Mouse (Mus musculus): Measurements from ENCODE around the gene Kcne2. TPM values are rescaled to one million over a fixed set of nuclear protein-coding genes. Genes with fewer than 3 reads are reported as not detected.

The Kcne2 gene
- total and polyA plus RNA-seq, 2 experiments from 2014 or later: 1.5 to 10.2 TPM

DNA sequence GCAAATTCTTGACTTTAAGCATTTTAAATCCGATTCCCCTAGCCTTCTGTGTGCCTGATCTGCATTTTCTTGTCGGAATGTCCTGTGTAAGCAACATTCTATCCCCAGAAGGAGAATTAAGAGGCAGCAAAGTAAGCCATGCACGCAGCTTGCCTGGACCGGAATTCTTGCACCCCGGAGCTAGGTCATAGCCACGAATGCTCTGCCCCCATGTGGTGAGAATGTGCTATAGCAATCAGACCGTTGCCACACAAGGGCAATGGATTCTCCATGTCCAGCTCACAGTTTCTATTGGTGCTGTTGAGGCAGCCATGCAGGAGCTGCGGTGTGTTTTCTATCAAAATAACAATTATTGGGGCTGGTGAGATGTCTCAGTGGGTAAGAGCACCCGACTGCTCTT is 44.1 kb downstream of the Kcne2 start:
- no peaks in the 10 kb centered on the region for H3K27me3 ChIP-seq (ENCODE audit: insufficient read depth, low read length)
- TF ChIP-seq CTCF (IDR thresholded peaks at IDR 0.05; ENCODE audit: low read depth): peak; percentile 95
- H3K4me3 ChIP-seq (ENCODE audit: low read depth, low read length): no peak overlapping the region
- peak; percentile 85 for DNase-seq
- no peaks in the 10 kb centered on the region for H3K36me3 ChIP-seq (ENCODE audit: insufficient read depth)
- H3K27ac ChIP-seq (ENCODE audit: low read depth, low read length): no peak overlapping the region
- no peak overlapping the region for H3K9ac ChIP-seq
- no peaks in the 10 kb centered on the region for H3K9me3 ChIP-seq (ENCODE audit: low read length)
- no peaks in the 10 kb centered on the region for H3K4me1 ChIP-seq (ENCODE audit: insufficient read depth)
- no peak overlapping the region for H3K4me2 ChIP-seq (ENCODE audit: low read depth)
- ATAC-seq: peak; percentile 65; the same call in 1 of the 2 replicates
- WGBS: 7% methylated on average over 9 of the region's 9 CpGs

DNA sequence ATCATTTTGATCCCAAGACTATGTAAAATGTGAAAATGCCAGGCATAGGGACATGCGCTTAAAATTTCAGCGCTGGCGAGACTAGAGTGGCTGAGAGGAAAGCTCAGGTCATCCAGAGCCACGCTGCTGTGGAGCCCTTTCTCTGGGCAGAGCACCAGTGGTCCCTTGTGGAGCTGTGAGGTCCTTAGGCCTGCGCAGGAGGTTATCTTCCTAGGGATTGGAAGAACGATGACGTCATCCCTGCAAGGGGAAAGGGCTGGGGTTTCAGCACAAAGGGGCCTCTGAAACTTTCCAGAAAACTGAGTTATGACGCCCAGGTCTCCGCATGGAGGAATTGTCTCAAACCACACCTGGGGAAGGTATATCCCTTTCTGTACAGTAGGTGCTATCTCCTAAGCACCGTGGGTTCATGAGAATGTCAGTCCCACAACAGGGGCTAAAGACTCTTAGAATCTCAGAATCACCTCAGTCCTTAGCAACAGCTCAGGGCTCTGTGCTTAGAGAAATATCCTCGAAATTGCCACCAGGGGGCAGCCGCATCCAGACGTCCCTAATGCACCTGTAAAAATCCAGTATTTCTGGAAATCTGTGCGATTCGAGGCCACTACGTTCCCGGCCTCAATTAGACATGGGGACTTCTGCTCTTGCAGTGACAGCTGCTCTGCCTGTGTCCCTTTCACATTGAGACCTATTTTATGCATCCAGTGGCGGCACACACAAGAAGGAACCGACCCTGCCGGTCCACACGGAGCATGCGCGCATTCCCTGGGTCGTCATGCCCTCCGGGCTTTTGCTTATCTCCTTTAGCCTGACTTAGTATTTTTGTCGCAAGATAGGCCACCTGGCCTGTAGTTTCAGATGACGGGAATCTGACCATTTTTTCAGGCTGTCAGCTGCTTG is 48.7 kb downstream of the Kcne2 start:
- WGBS: 26% methylated on average over 27 of the region's 27 CpGs
- peak overlapping the region; percentile 38 for H3K4me2 ChIP-seq (ENCODE audit: low read depth)
- no peaks in the 10 kb centered on the region for H3K4me1 ChIP-seq (ENCODE audit: insufficient read depth)
- no peaks in the 10 kb centered on the region for H3K9me3 ChIP-seq (ENCODE audit: low read length)
- DNase-seq (peak; percentile 90), ATAC-seq (peak; percentile 78)
- H3K4me3 ChIP-seq (ENCODE audit: low read depth, low read length): peak overlapping the region; percentile 11; the same call in 1 of the 2 replicates
- no peaks in the 10 kb centered on the region for H3K36me3 ChIP-seq (ENCODE audit: insufficient read depth)
- no peak overlapping the region for H3K27ac ChIP-seq (ENCODE audit: low read depth, low read length)
- peak; percentile 87 for TF ChIP-seq CTCF (IDR thresholded peaks at IDR 0.05; ENCODE audit: low read depth)
- H3K27me3 ChIP-seq (ENCODE audit: insufficient read depth, low read length): no peaks in the 10 kb centered on the region
- H3K9ac ChIP-seq: no peak overlapping the region

DNA sequence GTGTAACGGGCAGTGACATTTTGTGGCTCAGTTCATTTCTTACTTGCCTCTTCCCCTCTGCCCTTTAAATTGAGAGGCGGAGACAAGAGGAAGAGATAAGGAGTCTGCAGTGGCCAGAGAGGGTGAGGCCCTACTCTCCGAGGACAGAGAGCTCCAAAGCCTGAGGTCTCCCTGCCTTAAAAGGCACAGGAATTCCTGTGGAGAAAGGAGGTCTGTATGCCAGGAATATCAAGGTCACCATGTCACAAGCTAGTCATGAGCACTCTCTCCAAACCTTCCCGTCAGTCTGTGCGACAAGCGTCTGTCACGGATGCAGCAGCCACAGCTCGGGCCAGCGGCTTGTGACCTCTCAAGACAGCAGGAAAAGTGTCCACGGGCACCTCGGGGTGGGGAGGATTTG is 53.0 kb downstream of the Kcne2 start:
- no peaks in the 10 kb centered on the region for H3K36me3 ChIP-seq (ENCODE audit: insufficient read depth)
- H3K4me3 ChIP-seq (ENCODE audit: low read depth, low read length): no peak overlapping the region
- DNase-seq (no peak), ATAC-seq (no peak)
- no peaks in the 10 kb centered on the region for H3K9me3 ChIP-seq (ENCODE audit: low read length)
- no peaks in the 10 kb centered on the region for H3K27me3 ChIP-seq (ENCODE audit: insufficient read depth, low read length)
- TF ChIP-seq CTCF (IDR thresholded peaks at IDR 0.05; ENCODE audit: low read depth): no peak
- no peaks in the 10 kb centered on the region for H3K4me1 ChIP-seq (ENCODE audit: insufficient read depth)
- no peak overlapping the region for H3K9ac ChIP-seq
- no peak overlapping the region for H3K27ac ChIP-seq (ENCODE audit: low read depth, low read length)
- 79% methylated on average over 11 of the region's 11 CpGs for WGBS
- H3K4me2 ChIP-seq (ENCODE audit: low read depth): no peak overlapping the region

DNA sequence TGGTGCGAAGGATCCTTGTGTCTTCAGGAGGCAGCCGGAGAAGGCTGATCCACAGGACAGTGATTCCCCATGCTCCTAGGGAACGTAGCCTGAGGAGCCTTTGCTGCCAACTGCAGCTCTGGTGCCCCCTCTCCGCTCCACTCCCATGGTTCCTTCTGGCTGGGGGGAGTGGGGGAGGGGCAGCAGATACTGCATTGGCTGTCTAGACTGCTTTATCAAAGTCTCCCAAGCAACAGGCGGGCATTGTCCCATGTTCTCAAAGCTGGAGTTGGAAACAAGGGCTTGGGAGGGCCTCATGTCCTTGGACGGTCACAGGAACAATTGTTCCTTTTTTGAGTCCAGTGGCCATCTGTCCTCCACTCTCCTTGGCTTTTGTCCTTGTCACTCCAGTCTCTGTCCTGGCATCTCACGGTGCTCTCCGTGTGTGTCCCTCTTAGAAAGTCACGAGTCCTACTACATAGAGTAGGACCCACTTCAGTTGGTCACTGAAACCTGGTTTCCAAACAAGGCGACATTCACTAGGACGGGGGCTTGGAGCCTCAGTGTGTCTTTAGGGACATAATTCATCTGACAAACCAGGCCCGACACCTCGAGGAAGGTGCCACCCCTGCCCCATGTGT is 54.2 kb downstream of the Kcne2 start:
- ATAC-seq (peak; percentile 62), DNase-seq (no peak)
- no peaks in the 10 kb centered on the region for H3K27me3 ChIP-seq (ENCODE audit: insufficient read depth, low read length)
- no peaks in the 10 kb centered on the region for H3K4me1 ChIP-seq (ENCODE audit: insufficient read depth)
- no peak for TF ChIP-seq CTCF (IDR thresholded peaks at IDR 0.05; ENCODE audit: low read depth)
- no peak overlapping the region for H3K9ac ChIP-seq
- H3K9me3 ChIP-seq (ENCODE audit: low read length): no peaks in the 10 kb centered on the region
- no peaks in the 10 kb centered on the region for H3K36me3 ChIP-seq (ENCODE audit: insufficient read depth)
- 62% methylated on average over 13 of the region's 13 CpGs for WGBS
- no peak overlapping the region for H3K4me2 ChIP-seq (ENCODE audit: low read depth)
- no peak overlapping the region for H3K4me3 ChIP-seq (ENCODE audit: low read depth, low read length)
- H3K27ac ChIP-seq (ENCODE audit: low read depth, low read length): no peak overlapping the region

Other genes with a start within 250 kb of the Kcne2 start
- gene Mrps6, start 234.1 kb upstream of the Kcne2 start, total RNA-seq (2014; rRNA removed): 33.6 and 37.0 TPM in 2 replicates
- 143 and 157 TPM in 2 replicates for gene Mrps6, start 234.1 kb upstream of the Kcne2 start, polyA plus RNA-seq (2015; fragmentation: Nextera tagmentation; extraction: Ambion mirVana)
- gene Gm49711, start 234.1 kb upstream of the Kcne2 start, total RNA-seq (2014; rRNA removed): 0.23 TPM in 1 of 2 replicates, not detected in the other
- gene Gm49711, start 234.1 kb upstream of the Kcne2 start, polyA plus RNA-seq (2015; fragmentation: Nextera tagmentation; extraction: Ambion mirVana): 0.82 and 0.92 TPM in 2 replicates
- gene Slc5a3, start 234.1 kb upstream of the Kcne2 start, total RNA-seq (2014; rRNA removed): 17.3 and 25.4 TPM in 2 replicates
- gene Slc5a3, start 234.1 kb upstream of the Kcne2 start, polyA plus RNA-seq (2015; fragmentation: Nextera tagmentation; extraction: Ambion mirVana): 3.8 and 8.1 TPM in 2 replicates
- 24.7 and 27.5 TPM in 2 replicates for gene Smim11, start 8.9 kb downstream of the Kcne2 start, total RNA-seq (2014; rRNA removed)
- 54.3 and 61.7 TPM in 2 replicates for gene Smim11, start 8.9 kb downstream of the Kcne2 start, polyA plus RNA-seq (2015; fragmentation: Nextera tagmentation; extraction: Ambion mirVana)
- gene Fam243, start 29.1 kb downstream of the Kcne2 start, total RNA-seq (2014; rRNA removed): 0.15 TPM in 1 of 2 replicates, not detected in the other
- gene Fam243, start 29.1 kb downstream of the Kcne2 start, polyA plus RNA-seq (2015; fragmentation: Nextera tagmentation; extraction: Ambion mirVana): not detected in 2 replicates
- not detected in 2 replicates for gene Kcne1, start 67.1 kb downstream of the Kcne2 start, total RNA-seq (2014; rRNA removed)
- gene Kcne1, start 67.1 kb downstream of the Kcne2 start, polyA plus RNA-seq (2015; fragmentation: Nextera tagmentation; extraction: Ambion mirVana): not detected in 2 replicates
- gene Rcan1, start 178.5 kb downstream of the Kcne2 start, total RNA-seq (2014; rRNA removed): 72.3 and 83.8 TPM in 2 replicates
- gene Rcan1, start 178.5 kb downstream of the Kcne2 start, polyA plus RNA-seq (2015; fragmentation: Nextera tagmentation; extraction: Ambion mirVana): 50.3 and 52.2 TPM in 2 replicates
- 3.5 and 5.5 TPM in 2 replicates for gene Clic6, start 193.3 kb downstream of the Kcne2 start, total RNA-seq (2014; rRNA removed)
- gene Clic6, start 193.3 kb downstream of the Kcne2 start, polyA plus RNA-seq (2015; fragmentation: Nextera tagmentation; extraction: Ambion mirVana): 3.7 and 6.2 TPM in 2 replicates